Mouse (Mus musculus): Measurements from ENCODE around the gene Mrc2. TPM values are rescaled to one million over a fixed set of nuclear protein-coding genes. Genes with fewer than 3 reads are reported as not detected.

Gene Mrc2
- total RNA-seq (2023) = under 1 TPM; 0.46 to 0.88 TPM

DNA sequence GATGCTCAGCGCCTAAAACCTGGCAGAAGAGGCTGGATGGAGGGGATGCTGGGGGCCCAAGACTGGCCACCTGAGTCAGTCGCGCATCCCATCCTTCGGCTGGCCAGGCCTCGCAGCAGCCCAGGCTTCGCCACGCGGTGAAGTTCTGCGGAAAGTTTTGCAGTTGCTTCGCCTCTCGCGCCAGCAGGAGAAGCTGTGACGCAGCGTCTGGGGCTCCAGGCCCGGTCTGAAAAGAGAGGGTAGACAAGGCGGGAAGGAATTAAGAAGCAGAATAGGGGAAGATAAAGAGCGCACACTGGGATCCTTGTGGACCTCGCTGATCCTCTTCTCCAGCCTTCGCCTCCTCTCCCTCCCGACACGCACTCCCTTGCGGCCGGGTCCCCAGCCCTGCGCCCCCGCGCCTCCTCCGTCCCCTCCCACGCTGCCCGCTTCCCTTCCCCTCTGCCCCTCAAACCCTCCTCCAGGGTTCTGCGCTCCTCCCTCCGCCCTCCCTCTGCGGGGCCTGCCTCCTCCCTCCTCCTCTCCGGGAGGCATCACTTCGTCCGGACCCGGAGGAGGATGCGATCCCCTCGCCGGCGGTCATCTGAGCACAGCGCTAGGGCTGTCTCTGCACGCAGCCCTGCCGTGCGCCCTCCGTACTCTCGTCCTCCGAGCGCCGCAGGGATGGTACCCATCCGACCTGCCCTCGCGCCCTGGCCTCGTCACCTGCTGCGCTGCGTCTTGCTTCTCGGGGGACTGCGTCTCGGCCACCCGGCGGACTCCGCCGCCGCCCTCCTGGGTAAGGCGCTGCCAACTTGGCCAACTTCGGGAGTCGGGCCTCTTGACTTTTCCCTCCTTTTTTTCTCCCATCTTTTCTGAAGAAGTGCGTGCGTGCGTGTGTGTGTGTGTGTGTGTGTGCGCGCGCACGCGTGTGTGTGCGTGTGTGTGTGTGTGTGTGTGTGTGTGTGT is at the start of gene Mrc2:
TSS of gene Mrc2 (plus strand) at position 520 of the 948 bp plus-strand sequence.

Other genes starting within 250 kb of the Mrc2 start
- not detected for gene Efcab3, start 229.1 kb upstream of the Mrc2 start, total RNA-seq (2023)
- 1 to 10 TPM; 8.1 to 8.5 TPM for gene Mettl2, start 166.2 kb upstream of the Mrc2 start, total RNA-seq (2023)
- not detected for gene Gm10842, start 145.8 kb upstream of the Mrc2 start, total RNA-seq (2023)
- gene Tlk2, start 113.8 kb upstream of the Mrc2 start, total RNA-seq (2023) = 10 to 100 TPM; 32.6 to 42.8 TPM
- gene March10, start 164.1 kb downstream of the Mrc2 start, total RNA-seq (2023) = not detected